Mouse (Mus musculus) neural tube, embryonic 14.5 days (tissue): Measurements from ENCODE around the gene Gm17509. TPM values are rescaled to one million over a fixed set of nuclear protein-coding genes. Genes with fewer than 3 reads are reported as not detected.
"Not testable (repeated sequence)": the region's sequence is repeated elsewhere in the genome, so short reads cannot be mapped to it uniquely, and the experiment has no call there.

ENCODE experiments used
- ATAC-seq: fragments of 200-750 bp; cut with Nextera tagmentation; 2 replicates; pipeline ENCODE4 v1.8.0; 2017; ENCODE audit warnings: low read depth, mild to moderate bottlenecking, moderate TSS enrichment, moderate library complexity
- H3K27ac ChIP-seq: fragments of 300-500 bp; sonication (generic); 2 replicates; pipeline ENCODE4 v1.5.1; 2014; ENCODE audit warnings: low read depth, mild to moderate bottlenecking, control low read depth, low read length, moderate library complexity, mixed read lengths
- H3K27me3 ChIP-seq: fragments of 300-500 bp; sonication (generic); 2 replicates; pipeline ENCODE4 v1.6.1; 2014; ENCODE audit warnings: low read length; ENCODE audit not compliant: control insufficient read depth, insufficient read depth
- H3K36me3 ChIP-seq: fragments of 300-500 bp; sonication (generic); 2 replicates; pipeline ENCODE4 v1.6.1; 2014; ENCODE audit warnings: low read length, mixed read lengths; ENCODE audit not compliant: control insufficient read depth, insufficient read depth
- H3K4me1 ChIP-seq: fragments of 300-500 bp; sonication (generic); 2 replicates; pipeline ENCODE4 v1.6.1; 2014; ENCODE audit warnings: low read length; ENCODE audit not compliant: control insufficient read depth, insufficient read depth
- H3K4me2 ChIP-seq: fragments of 300-500 bp; sonication (generic); 2 replicates; pipeline ENCODE4 v1.6.1; 2014; ENCODE audit warnings: mild to moderate bottlenecking, low read depth, low read length, control low read depth
- H3K4me3 ChIP-seq: fragments of 300-500 bp; sonication (generic); 2 replicates; pipeline ENCODE4 v1.5.1; 2014; ENCODE audit warnings: low read depth, low read length, control low read depth, mixed read lengths
- H3K9ac ChIP-seq: fragments of 300-500 bp; sonication (generic); replicated peaks from 2 replicates; pipeline ENCODE4 v1.6.1; 2014; ENCODE audit warnings: low read depth, mild to moderate bottlenecking, control low read depth, low read length, mixed read lengths
- H3K9me3 ChIP-seq: fragments of 300-500 bp; sonication (generic); 2 replicates; pipeline ENCODE4 v1.6.1; 2016; ENCODE audit warnings: low read length; ENCODE audit not compliant: control insufficient read depth
- WGBS: fragments of 180-500 bp; shearing (Covaris S2); extraction: QIAGEN DNeasy Blood & Tissue Kit; methylation state at CpG from one replicate; pipeline ENCODE4 v1.1.7; 2014; 5-methylcytosine and 5-hydroxymethylcytosine counted together
- polyA plus RNA-seq: library from polyadenylated mRNA; unstranded; fragments of >200 nt; fragmentation: Nextera tagmentation; extraction: Ambion mirVana; gene quantifications from 2 replicates; pipeline ENCODE4 v1.2.1, GENCODE M21; 2014

The Gm17509 gene
- polyA plus RNA-seq, 1 experiment from 2014 or later: 0.71 TPM

- H3K27ac ChIP-seq: no peak overlapping the region
- H3K4me2 ChIP-seq: no peak overlapping the region
- 87% methylated on average over 13 of the region's 13 CpGs for WGBS
- H3K27me3 ChIP-seq: no peaks in the 10 kb centered on the region
- no peaks in the 10 kb centered on the region for H3K4me1 ChIP-seq
- H3K4me3 ChIP-seq: no peak overlapping the region
- H3K9ac ChIP-seq: no peak overlapping the region
- no peaks in the 10 kb centered on the region for H3K9me3 ChIP-seq
- ATAC-seq: no peak
- no peaks in the 10 kb centered on the region for H3K36me3 ChIP-seq
These were observed 25.0 kb downstream of the Gm17509 start for GRCm38 (mm10) chr13:117195569-117196495.

- no peak for ATAC-seq
- H3K4me1 ChIP-seq: no peaks in the 10 kb centered on the region
- no peaks in the 10 kb centered on the region for H3K9me3 ChIP-seq
- H3K27me3 ChIP-seq: no peaks in the 10 kb centered on the region
- no peak overlapping the region for H3K4me3 ChIP-seq
- no peak overlapping the region for H3K27ac ChIP-seq
- no peak overlapping the region for H3K4me2 ChIP-seq
- 83% methylated on average over 7 of the region's 7 CpGs for WGBS
- H3K36me3 ChIP-seq: no peaks in the 10 kb centered on the region
- H3K9ac ChIP-seq: no peak overlapping the region
These were observed 27.4 kb downstream of the Gm17509 start for GRCm38 (mm10) chr13:117193422-117193983.

DNA sequence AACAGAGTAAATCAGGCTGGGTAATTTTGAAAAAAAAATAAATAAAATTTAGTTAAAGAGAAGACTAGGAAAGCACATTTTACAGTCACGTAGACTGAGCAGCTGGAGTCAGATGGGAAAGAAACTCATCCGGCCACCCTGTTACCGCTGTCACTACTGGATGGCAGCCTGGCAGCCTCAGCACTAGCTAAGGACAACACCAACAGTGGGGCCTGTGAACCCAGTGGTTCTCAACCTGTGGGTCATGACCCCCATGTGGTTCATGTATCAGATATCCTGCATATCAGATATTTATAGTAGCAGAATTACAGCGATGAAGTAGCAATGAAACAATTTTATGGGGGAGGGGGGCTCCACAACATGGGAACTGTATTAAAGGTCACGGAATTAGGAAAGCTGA, 28.7 kb downstream of the Gm17509 start:
- no peak for ATAC-seq
- WGBS: 88% methylated on average over 5 of the region's 5 CpGs
- no peaks in the 10 kb centered on the region for H3K4me1 ChIP-seq
- H3K4me2 ChIP-seq: no peak overlapping the region
- H3K9ac ChIP-seq: no peak overlapping the region
- no peaks in the 10 kb centered on the region for H3K36me3 ChIP-seq
- H3K9me3 ChIP-seq: no peaks in the 10 kb centered on the region
- no peaks in the 10 kb centered on the region for H3K27me3 ChIP-seq
- no peak overlapping the region for H3K4me3 ChIP-seq
- no peak overlapping the region for H3K27ac ChIP-seq

DNA sequence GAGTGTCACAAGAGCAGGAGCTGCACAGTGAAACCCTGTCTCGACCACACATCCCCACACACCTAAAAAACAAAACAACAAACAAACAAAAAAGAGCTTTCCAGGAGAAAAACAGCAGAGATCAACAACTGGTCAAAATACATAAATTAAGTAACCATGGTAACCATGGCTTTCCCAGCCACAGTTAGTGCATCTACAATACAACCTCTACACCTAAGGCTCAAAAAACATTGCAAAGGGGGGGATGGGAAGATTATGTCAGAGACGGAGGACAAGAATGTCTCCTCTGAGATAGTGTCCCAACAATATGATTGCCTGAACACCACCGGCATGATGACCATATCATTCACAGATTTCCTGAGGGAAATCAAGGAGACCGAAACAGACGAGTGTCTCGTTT, 35.5 kb downstream of the Gm17509 start:
- Histone ChIP-seq H3K36me3 (no peaks in the 10 kb centered on the region), H3K27ac (no peak overlapping the region), H3K4me1 (no peaks in the 10 kb centered on the region), H3K4me2 (no peak overlapping the region), H3K9ac (no peak overlapping the region), H3K9me3 (no peaks in the 10 kb centered on the region), H3K27me3 (no peaks in the 10 kb centered on the region), H3K4me3 (no peak overlapping the region)
- ATAC-seq: no peak
- WGBS: 68% methylated on average over 6 of the region's 6 CpGs

- no peak overlapping the region for H3K4me3 ChIP-seq
- no peak overlapping the region for H3K4me2 ChIP-seq
- no peak overlapping the region for H3K9ac ChIP-seq
- no peak for ATAC-seq
- H3K4me1 ChIP-seq: no peaks in the 10 kb centered on the region
- no peak overlapping the region for H3K27ac ChIP-seq
- H3K9me3 ChIP-seq: no peaks in the 10 kb centered on the region
- no peaks in the 10 kb centered on the region for H3K36me3 ChIP-seq
- no peaks in the 10 kb centered on the region for H3K27me3 ChIP-seq
- WGBS: 86% methylated on average over 6 of the region's 6 CpGs
These were observed 37.6 kb downstream of the Gm17509 start for GRCm38 (mm10) chr13:117183288-117183687.

DNA sequence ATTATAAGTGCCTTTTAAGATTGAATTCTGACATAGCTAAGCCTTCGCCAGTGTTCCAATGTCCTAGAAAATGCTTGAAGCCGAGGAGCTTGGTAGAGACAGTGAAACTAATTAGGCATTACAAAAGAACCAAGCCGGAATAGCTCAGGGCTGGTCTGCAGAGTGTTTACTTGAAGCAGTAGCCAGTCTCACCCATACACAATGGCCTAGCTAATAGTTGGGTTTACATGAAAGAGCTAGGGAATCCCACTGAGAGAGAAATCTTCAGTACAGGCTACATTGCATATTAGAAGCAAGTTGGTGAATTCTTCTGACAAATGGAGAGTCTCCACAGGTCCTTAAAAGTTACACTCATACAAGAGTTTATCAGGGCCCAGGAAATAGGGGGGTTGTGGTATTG, 40.0 kb downstream of the Gm17509 start:
- H3K27ac ChIP-seq, H3K4me3 ChIP-seq, ATAC-seq, H3K36me3 ChIP-seq, H3K4me1 ChIP-seq, H3K9me3 ChIP-seq, H3K9ac ChIP-seq, H3K4me2 ChIP-seq, H3K27me3 ChIP-seq: not testable (repeated sequence)
- 52% methylated on average over 3 of the region's 3 CpGs for WGBS

Other genes starting within 250 kb of the Gm17509 start
- 44.9 and 50.6 TPM in 2 replicates for gene Parp8, start 195.5 kb downstream of the Gm17509 start, polyA plus RNA-seq
- 10.1 and 15.2 TPM in 2 replicates for gene Emb, start 12.5 kb downstream of the Gm17509 start, polyA plus RNA-seq